Mouse (Mus musculus) layer of hippocampus, adult 2 months (tissue): ENCODE measurements around the gene Plxna1. TPM values are rescaled to one million over a fixed set of nuclear protein-coding genes. Genes with fewer than 3 reads are reported as not detected.

Experiments
- DNase-seq, 2 experiments: peaks; one replicate each; pipeline ENCODE4 v3.0.0; 2022; ENCODE audit warnings: low spot score in 2 of 2
- H3K27ac ChIP-seq: fragments of 200-600 bp; 2 replicates; pipeline ENCODE4 v1.8.1; 2022
- H3K4me3 ChIP-seq: fragments of 200-600 bp; 2 replicates; pipeline ENCODE4 v1.8.1; 2022; ENCODE audit warnings: mild to moderate bottlenecking
- CTCF ChIP-seq: fragments of 200-600 bp; conservative IDR thresholded peaks from 2 replicates; pipeline ENCODE4 v1.8.1; 2022; ENCODE audit warnings: antibody characterized with exemption, mild to moderate bottlenecking, moderate library complexity
- total RNA-seq, 2 experiments: library from RNA; stranded (reverse); gene quantifications; 2 replicates each; pipeline ENCODE4 v1.2.3; 2021

The Plxna1 gene
- total RNA-seq, 2 experiments from 2014 or later = 108 to 120 TPM

DNA sequence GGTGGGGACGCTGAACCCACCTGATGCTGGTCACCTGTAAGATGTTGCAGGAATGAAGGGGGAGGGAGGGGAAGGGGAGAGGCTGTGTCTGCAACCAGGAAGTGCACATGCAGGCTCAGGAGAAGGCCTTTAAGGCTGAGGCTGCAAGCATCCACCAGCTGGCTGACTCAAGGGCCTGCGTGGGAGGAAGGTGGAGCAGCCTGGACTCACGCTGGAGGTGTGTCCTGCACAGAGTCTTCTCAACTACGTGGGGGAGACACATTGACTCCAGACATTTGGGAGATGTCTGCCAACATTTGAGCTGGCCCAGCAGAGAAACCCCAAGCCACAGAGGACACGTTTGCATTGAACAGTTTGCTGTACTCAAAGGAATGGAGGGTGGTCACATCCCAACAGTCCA is 79.8 kb downstream of the Plxna1 start:
- no peak for TF ChIP-seq CTCF
- no peak overlapping the region for H3K4me3 ChIP-seq
- DNase-seq = no peak
- H3K27ac ChIP-seq = no peak overlapping the region

DNA sequence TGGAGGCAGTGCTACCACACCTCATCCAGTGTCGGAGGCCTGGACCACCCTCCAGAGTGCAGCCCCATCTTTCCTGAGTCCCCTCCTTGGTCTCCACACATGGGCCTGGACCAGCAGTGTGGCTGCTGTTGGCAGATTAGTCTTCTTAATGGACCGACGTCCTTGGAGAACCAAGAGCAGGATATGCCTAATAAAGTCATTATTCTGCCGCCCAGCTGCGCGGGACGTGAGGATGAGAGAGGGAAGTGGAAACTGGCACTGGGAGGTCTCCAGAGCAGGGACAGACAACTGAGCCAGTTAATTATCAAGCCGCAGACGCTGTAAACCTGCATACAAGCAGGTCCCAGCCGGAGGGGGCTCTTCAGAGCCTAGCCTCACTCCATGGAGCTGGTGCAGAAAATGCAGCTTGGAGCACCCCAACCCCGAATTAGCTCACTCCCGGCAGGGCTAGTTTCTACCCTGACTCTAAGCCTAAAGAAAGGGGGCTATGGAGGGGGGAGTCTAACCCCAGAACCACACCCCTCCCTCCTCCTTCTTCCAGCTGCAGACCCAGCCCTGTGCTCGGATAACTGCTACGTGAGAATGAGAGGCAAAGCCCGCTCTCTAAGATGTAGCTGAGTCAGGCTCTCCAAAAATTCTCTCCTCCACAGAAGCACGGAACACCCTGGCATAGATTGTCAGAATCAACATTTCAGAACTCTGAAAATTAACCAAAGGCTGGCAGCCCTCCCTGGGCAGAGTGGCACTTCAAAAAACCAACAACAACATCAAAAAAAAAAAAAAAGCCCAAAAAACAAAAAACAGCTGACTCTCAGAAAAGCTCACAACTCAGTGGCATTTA is 80.7 kb downstream of the Plxna1 start:
- no peak overlapping the region for H3K27ac ChIP-seq
- H3K4me3 ChIP-seq = no peak overlapping the region
- DNase-seq = peak in 1 of 2 experiments; percentile 22
- TF ChIP-seq CTCF = no peak

DNA sequence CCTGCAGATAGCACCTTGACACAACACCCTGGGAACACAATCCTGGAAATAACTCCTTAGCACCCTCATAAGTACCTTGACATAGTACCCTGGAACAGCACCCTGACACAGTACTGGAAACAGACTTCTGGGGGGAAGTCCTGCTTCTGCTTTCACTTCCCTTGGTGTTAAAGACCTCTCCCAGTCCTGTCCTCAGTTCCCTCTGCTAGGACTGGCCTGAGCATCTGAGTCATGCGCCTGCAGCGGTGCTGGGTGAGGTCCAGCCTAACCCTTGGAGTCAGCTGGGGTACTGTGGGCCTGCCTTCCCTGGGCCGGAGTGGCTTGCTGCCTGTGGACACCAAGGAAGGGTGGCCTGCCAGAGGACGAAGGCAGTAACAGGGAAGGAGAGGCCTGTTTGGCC is 81.9 kb downstream of the Plxna1 start:
- no peak overlapping the region for H3K4me3 ChIP-seq
- no peak for TF ChIP-seq CTCF
- DNase-seq = no peak
- no peak overlapping the region for H3K27ac ChIP-seq

DNA sequence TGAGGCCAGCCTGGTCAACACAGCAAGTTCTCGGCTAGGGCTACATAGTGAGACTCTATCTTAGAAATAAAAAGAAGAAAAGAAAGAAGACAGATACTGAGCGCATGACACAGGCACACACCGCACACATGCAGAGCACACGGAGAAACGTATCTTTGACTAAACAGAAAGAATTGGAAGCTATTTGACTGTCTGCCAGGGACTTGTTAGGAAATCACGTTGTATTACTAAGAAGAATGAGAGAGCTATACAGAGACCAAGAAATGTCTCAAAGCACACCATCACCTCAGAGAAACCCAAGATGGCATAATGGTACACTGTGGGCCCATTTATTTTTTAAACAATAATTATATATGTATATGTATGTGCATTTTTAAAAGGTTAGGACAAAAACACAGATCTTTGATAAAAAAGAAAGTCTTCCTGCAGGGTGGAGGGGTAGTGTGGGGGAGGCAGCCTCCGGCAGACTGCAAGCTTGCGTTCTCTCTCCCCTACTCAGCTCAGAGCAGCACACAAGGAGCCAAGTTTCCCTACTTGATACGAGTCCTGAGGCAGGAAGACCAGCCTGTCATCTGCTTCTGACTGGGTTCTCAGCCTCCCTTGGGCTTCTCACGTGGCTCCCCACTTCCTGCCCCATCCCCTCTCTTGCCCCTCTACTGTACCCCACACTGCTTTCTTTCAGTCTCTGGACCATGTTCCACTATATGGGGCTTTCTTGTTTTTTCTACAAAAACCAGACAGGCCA is 90.5 kb downstream of the Plxna1 start:
- peak overlapping the region; percentile 65; the same call in 1 of the 2 replicates for H3K27ac ChIP-seq
- no peak overlapping the region for H3K4me3 ChIP-seq
- peak in 1 of 2 experiments; percentile 68 for DNase-seq
- no peak for TF ChIP-seq CTCF

DNA sequence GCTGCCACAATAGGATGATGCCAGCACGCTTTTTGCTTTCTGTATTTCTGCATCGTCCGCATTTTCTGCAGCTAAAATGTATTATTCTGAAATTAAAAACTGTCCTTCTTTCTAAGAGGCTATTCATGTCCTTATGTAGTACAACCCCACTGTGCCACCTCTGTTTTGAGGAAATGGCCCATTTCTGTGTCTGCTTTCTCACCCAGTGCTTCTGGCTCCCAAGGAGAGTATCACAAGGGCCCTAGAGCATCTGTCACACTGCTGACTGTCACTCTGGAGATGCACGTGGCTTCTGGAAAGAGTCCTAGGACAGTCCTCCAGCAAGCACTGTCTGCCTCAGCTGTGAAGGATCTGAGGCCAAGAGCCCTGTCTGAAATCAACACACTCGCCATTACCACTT is 95.2 kb downstream of the Plxna1 start:
- TF ChIP-seq CTCF = no peak
- DNase-seq = no peak
- Histone ChIP-seq H3K27ac (no peak overlapping the region), H3K4me3 (no peak overlapping the region)

Other genes starting within 250 kb of the Plxna1 start
- gene Chchd6, start 233.0 kb upstream of the Plxna1 start, total RNA-seq = 10 to 100 TPM; 61.4 to 71.1 TPM